Mouse (Mus musculus): ENCODE data around the gene Nt5c. TPM values are rescaled to one million over a fixed set of nuclear protein-coding genes. Genes with fewer than 3 reads are reported as not detected.
"Not testable (repeated sequence)": the region's sequence is repeated elsewhere in the genome, so short reads cannot be mapped to it uniquely, and the experiment has no call there.

Gene Nt5c
- total RNA-seq, 2 experiments from 2014 or later, result 20.1 to 23.0 TPM

DNA sequence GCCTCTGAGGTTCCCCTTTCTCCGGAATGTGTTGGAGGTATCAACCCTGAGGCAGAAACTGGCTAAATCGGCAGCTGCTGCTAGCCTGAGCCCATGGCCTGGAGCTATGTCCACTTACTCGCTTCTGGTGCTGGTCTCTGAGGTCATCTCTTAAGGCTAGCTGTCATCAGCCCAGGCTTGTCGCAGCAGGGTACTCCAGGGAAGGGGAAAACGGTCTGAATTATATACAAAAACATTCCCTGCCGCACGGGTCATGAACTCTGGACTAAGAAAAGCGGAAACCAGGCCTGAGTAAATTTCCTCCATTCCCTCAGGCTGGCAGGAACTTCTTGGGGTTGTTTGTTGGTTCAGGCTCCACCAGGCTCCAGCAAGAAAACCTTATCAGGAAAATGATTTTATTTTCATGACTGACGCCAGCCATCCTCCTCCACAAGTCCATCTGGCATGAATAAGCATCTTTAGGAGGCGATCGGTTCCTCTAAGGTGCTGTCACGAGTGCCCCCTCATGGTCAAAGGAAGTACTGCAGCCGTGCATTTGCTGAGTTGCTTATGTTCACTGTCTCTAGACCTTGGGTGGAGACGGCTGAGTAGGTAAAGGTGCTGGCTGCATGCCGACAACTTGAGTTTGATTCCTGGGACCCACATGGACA, 17.9 kb downstream of the Nt5c start:
- DNase-seq (ENCODE audit: low spot score in 2 of 2), result peak; percentile 77 to 87

GRCm38 (mm10) chr11:115472183-115472582, 19.5 kb downstream of the Nt5c start:
- peak in 1 of 2 experiments; percentile 6 for DNase-seq (ENCODE audit: low spot score in 2 of 2)

GRCm38 (mm10) chr11:115467217-115467618, 24.4 kb downstream of the Nt5c start:
- DNase-seq (ENCODE audit: low spot score in 2 of 2), result no peak

DNA sequence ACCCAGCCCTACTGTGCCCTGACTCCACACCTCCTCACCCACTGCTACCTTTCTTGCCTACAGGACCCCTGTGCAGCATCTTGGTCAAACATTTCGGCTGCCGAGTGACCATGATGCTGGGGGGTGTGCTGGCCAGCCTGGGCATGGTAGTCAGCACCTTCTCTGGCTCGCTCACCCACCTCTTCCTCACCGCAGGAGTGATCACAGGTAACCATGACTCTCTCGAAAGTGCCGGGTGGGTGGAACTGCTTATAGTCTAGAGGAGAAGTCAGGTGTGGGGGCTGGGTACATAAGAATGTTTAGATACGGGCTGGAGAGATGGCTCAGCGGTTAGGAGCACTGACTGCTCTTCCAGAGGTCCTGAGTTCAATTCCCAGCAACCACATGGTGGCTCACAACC, 26.8 kb downstream of the Nt5c start:
- DNase-seq (ENCODE audit: low spot score in 2 of 2), result no peak

- DNase-seq (ENCODE audit: low spot score in 2 of 2), result no peak
These were observed 28.3 kb downstream of the Nt5c start for GRCm38 (mm10) chr11:115463397-115463796.

GRCm38 (mm10) chr11:115462243-115462891, 29.3 kb downstream of the Nt5c start, which contains the start of gene Slc16a5:
Gene Slc16a5 (plus strand): TSS chr11:115462474.
- DNase-seq (ENCODE audit: low spot score in 2 of 2), result no peak

- DNase-seq (ENCODE audit: low spot score in 2 of 2), result no peak
These were observed 29.8 kb downstream of the Nt5c start for GRCm38 (mm10) chr11:115461846-115462242.

GRCm38 (mm10) chr11:115460976-115461375, 30.7 kb downstream of the Nt5c start:
- no peak for DNase-seq (ENCODE audit: low spot score in 2 of 2)

GRCm38 (mm10) chr11:115457405-115457804, 34.3 kb downstream of the Nt5c start:
- DNase-seq (ENCODE audit: low spot score in 2 of 2), result no peak

GRCm38 (mm10) chr11:115456182-115456581, 35.5 kb downstream of the Nt5c start:
- no peak for DNase-seq (ENCODE audit: low spot score in 2 of 2)

DNA sequence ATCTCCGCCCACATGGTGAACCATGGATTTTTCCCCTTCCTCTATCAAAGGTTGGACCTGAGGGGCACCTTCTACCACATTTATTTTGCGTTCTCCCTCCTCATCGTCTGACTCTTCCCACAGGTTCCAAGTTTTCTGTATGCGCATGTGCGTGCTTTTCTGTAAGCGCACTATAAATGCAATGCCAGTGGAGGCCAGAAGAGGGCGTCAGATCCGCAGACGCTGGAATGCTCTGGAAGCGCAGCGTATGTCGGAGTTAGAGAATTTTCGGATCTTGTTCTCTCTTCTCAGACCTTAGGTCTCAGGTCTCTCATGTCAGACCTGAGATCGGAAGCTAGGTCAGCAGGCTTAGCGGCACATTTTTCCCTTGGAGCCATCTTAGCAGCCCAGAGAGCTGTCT, 36.0 kb downstream of the Nt5c start:
- no peak for DNase-seq (ENCODE audit: low spot score in 2 of 2)

GRCm38 (mm10) chr11:115454822-115455221, 36.8 kb downstream of the Nt5c start:
- DNase-seq (ENCODE audit: low spot score in 2 of 2), result not testable (repeated sequence)

GRCm38 (mm10) chr11:115453306-115453705, 38.4 kb downstream of the Nt5c start:
- no peak for DNase-seq (ENCODE audit: low spot score in 2 of 2)

GRCm38 (mm10) chr11:115452281-115452860, 39.3 kb downstream of the Nt5c start:
- no peak for DNase-seq (ENCODE audit: low spot score in 2 of 2)

DNA sequence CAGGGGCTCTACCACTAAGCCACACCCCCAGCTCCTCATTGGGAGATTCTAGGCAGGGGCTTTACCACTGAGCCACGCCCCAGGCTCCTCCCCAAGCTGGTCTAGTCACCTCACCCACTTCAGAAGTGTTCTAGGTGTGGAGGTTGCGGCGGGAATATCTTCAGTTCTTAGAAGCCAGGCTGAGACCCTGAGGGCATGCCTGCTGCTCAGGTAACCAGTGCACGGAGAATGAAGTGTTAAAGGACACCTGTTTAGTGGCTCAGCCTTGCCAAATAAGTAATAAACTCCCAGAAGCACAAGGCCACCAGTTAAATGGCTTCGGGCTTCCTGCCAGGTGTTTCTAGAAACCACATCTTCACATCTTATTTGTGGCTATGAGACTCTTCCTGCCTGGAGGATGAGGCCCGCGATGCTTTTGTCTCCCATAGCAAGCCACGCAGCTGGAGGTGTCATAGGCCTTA, 39.9 kb downstream of the Nt5c start:
- no peak for DNase-seq (ENCODE audit: low spot score in 2 of 2)

GRCm38 (mm10) chr11:115450176-115450575, 41.5 kb downstream of the Nt5c start:
- no peak for DNase-seq (ENCODE audit: low spot score in 2 of 2)

DNA sequence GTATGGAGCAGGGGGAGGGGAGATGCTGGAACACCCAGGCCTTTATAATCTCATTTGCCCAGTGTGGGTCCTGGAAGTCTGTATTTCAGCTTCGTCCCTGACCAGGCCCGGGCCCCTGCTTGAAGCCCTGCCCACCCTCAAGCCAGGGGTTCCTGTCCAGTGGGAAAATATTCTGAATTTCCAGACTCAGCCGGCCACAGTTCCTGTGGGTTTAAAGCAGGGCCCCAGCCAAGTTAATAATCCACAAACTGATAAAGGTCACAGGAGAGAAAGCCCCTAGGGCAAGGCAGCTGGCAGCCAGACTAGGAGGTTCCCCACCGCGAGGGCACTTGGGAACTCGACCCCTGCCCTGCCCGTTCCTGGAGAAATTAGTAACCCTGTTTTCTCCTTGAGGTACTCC, 42.7 kb downstream of the Nt5c start:
- no peak for DNase-seq (ENCODE audit: low spot score in 2 of 2)

DNA sequence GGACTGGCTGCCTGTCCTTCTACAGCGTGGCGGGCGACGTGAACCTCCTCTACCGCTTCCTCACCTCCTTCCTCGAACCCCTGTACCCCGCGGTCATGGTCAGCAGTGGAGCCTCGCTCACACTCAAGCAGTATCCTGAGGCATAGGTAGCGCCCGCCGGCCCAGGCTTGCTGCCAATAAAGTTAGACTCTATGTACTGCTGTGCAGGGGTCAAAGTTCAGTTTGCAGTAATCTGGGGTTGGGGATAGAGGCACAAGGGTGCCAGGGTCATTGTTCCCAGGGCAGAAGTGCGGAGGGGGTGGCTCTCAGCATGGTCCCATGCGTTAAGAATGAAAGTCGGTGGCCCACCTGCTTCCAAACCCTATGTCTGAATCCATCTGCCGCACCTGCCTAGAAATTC, 43.6 kb downstream of the Nt5c start:
- DNase-seq (ENCODE audit: low spot score in 2 of 2), result no peak

GRCm38 (mm10) chr11:115447321-115447885, 44.3 kb downstream of the Nt5c start:
- DNase-seq (ENCODE audit: low spot score in 2 of 2), result no peak

DNA sequence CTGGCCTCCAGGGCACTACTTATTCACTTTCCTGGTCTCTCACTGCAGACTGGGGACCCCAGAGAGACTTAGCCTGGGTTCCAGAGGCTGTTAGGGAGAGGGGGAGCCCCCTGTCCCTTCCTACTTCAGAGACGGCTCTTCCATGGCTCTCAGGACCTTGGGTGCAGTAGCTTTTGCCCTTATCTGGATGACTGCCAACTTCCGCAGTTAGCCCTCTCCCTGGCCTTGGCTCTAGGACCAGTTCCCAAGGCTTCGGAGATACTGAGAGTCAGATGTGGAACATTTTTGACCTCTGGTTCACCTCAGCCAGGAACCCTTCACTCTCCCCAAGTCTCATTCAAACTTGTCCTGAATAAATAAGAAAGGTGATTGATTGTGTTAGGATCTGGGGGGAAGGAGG, 44.8 kb downstream of the Nt5c start:
- no peak for DNase-seq (ENCODE audit: low spot score in 2 of 2)

GRCm38 (mm10) chr11:115441417-115441816, 50.2 kb downstream of the Nt5c start:
- no peak for DNase-seq (ENCODE audit: low spot score in 2 of 2)

Measured in gastrocnemius, postnatal 4 days (tissue).